Mouse (Mus musculus) neutrophil, adult 5-6 weeks (primary cell): ENCODE data around the gene Zfp958. TPM values are rescaled to one million over a fixed set of nuclear protein-coding genes. Genes with fewer than 3 reads are reported as not detected.
A peak's percentile ranks its signal among the peaks of the same experiment; 100 is the strongest.
"Not testable (repeated sequence)": the region's sequence is repeated elsewhere in the genome, so short reads cannot be mapped to it uniquely, and the experiment has no call there.

Source experiments
- ATAC-seq: fragments of 151-379, 151-347 bp; 2 replicates; pipeline ENCODE4 v1.8.0; 2017; ENCODE audit warnings: mild to moderate bottlenecking, moderate TSS enrichment; ENCODE audit not compliant: insufficient number of reproducible peaks, poor library complexity, low FRiP score, severe bottlenecking; ENCODE audit errors: extremely low read depth
- total RNA-seq: library from RNA; stranded (forward); fragments of 200-1000 nt; gene quantifications from 2 replicates; pipeline ENCODE4 v1.2.3, GENCODE M21; 2017

Zfp958 gene
- 16.3 and 16.8 TPM in 2 replicates for total RNA-seq

- peak; percentile 99 for ATAC-seq
Measured at GRCm38 (mm10) chr8:4612932-4613853, at the start of gene Zfp958. Zfp958 (plus strand) TSS chr8:4613167.

- ATAC-seq: no peak
Measured at GRCm38 (mm10) chr8:4581986-4582385, 31.0 kb upstream of the Zfp958 start.

GRCm38 (mm10) chr8:4582754-4583178, 30.2 kb upstream of the Zfp958 start:
- no peak for ATAC-seq

GRCm38 (mm10) chr8:4584660-4585059, 28.3 kb upstream of the Zfp958 start:
- no peak for ATAC-seq

DNA sequence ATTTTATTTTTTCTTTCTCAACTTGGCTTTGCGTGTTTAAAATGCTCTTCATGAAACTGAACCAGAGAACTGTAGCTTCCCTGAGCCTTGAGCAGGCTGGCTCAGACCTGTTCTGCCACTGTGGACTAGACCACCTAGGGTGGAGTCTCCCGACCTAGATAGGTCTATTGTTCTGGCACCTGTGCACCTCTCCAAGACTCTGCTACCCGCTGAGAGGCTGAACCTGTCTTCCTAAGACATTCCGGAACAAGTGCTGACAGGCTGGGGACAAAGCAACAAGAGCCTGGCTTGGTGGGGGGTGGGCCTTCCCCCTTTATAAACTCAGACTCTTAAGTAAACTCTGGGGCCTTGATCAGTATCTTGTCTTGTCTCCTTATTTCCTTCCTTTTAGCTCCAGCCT, 26.6 kb upstream of the Zfp958 start:
- no peak for ATAC-seq

DNA sequence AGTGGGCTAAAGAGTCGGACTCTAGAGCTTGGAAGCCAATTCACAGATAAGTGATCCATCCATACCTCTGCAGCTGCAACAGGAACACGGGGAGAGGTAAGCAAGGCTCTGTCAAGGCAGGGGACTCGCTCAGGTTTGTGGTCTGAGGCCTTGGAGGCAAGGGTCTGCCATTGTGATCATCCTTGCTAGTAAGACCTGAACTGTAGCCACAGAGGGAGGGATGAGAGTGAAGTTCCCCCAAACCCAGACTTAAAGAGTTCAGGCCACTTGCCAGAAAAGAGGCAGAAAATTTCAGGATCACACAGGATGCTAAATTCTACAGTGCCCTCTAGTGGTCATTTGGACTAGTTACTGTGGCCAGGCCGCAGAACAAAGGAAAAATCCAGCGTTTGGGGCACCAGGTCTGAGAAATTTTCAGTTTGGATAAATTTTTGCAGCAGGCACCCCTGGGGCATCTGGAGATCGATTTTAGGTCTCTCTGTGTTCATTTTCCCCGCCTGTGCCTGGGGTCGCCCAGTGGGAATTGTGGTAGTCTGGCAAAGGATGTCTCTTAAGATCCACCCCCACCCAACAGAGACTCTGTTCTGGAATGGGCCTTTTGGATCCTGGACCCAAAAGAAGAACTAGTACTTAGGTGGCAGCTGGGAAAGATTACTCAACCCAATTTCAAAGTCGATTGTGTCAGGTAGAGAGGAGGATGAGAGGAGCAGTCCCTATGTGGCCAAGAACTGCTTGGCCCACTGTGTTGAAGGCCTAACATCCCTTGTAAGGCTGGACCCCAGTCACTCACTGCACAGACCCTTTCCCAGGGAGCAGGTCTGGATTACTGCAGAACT, 24.6 kb upstream of the Zfp958 start:
- 0 out of 2 replicates have a peak, but pooled peaks have one; percentile 19 for ATAC-seq

DNA sequence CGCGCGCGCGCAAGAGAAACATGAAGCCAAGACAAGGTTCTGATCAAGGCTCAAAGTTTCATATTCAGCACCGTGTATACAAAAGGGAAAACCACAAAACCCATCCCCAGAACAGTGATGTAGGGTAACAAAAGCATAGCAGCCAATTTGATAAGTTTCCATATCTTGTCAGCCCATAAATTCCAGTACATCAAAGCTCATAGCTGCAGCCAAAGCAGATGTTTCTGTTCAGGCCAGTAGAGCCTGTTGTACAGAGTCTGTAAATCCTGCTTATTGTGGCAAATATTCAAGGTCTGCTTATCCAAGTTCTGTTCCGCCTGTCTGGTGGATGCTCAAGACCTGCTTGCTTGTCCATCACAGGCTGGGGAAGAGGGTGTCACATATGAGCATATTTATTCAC, 4.1 kb upstream of the Zfp958 start:
- ATAC-seq: no peak

GRCm38 (mm10) chr8:4611626-4612175, 1.3 kb upstream of the Zfp958 start:
- ATAC-seq: not testable (repeated sequence)

DNA sequence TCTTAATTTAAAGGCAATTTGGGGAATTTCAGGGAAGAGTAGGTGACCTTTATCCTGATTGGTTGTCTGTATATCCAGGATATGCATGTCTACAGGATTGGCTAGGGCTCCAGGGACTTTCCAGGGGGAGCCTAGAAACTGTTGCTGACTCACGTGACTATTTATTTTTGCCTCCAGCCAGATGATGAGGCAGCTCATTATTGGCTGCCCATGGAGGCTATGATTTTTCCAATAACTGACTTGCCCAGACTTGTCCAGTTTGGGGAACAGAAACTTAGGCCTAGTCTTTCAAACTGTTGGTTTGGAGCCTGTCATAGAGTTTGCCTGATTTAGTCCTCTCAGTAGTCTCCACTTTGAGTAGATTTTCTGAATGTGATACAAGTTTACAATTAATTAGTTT, 14.4 kb downstream of the Zfp958 start:
- no peak for ATAC-seq

DNA sequence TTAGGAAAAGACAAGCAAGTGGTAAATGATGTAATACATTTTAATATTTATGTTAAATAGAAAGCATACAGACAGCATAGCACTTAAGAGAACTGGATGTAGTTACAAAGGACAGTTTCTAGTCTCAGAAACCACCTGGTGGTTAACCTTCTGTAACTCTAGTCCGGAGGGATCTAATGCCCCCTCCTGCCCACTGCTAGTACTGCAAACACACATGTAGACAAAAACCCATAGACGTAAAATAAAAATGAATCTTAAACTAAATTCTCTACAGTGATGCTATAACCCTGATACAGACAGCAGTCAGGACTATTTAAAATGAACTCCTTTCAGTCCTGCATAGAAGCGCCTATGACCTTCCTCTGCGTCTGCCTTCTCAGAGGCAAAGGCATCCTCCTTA, 24.1 kb downstream of the Zfp958 start:
- ATAC-seq: no peak

- 0 out of 2 replicates have a peak, but pooled peaks have one; percentile 41 for ATAC-seq
Measured at GRCm38 (mm10) chr8:4642974-4643373, 30.0 kb downstream of the Zfp958 start.

DNA sequence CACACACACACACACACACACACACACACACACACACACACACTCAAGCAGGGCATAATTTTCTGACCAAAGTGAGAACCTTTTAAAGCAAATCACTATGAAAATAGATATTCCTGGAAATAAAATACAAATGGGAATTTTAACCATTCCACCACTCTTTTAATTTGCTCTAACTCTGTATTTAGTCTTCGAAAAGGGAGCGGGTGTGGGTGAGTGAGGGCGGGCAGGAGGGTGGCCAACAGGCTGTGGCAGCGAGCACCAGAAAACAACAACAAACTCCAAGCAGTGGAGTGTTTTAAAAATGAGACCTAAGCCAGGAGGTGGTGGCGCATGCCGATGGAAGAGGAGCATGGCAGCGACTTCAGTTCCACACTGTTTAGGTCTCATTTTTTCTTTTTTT, 43.6 kb downstream of the Zfp958 start:
- ATAC-seq: no peak

GRCm38 (mm10) chr8:4675191-4676003, 62.4 kb downstream of the Zfp958 start:
- no peak for ATAC-seq

- ATAC-seq: no peak
Measured at GRCm38 (mm10) chr8:4676586-4676985, 63.6 kb downstream of the Zfp958 start.

DNA sequence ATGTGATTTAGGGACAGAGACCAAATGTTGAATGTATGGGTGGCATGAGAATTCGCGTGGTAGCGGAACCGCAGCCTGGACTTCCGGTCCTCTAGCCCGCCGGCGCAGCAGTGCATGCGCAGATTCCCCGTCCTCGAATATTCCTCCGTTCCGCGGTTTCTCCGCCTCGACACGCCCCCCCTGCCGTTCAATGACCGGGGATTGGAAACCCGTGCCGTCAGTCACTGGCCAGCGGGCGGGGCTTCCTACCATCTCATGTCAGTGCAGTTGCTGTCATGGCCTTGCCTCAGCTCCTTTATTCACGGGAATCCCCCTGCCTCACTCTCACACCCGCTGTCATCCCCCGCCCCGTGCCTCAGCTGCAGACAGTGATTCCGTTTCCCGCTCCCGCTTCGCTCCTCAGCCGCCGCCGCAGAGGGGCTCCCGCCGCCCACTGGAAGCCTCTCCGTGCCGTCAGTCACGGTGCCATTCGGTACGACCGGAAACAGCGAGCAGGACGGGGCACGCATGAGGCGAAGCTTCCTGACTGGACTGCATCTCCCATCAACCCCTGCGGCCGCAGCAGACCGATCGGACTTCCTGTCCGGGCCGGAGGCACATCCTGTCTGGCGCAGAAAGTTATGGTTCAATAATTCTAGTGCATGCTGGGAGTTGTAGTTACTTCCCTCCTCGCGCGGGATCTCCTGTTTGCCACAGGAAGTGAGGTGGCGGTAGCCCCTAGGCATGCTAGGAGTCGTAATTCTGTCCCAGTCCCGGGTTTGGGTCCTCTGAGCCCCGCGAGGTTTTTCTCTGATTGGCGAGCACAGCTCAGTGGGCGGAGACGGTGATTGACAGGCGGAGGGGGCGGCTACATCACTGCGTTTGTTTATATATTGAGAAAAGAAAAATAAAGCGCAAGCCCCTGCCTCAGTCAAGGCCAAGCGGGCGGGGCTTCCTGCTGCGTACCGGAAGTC, 64.6 kb downstream of the Zfp958 start:
- peak; percentile 78 for ATAC-seq

- ATAC-seq: peak; percentile 65
Measured at GRCm38 (mm10) chr8:4678218-4678907, 65.4 kb downstream of the Zfp958 start.

DNA sequence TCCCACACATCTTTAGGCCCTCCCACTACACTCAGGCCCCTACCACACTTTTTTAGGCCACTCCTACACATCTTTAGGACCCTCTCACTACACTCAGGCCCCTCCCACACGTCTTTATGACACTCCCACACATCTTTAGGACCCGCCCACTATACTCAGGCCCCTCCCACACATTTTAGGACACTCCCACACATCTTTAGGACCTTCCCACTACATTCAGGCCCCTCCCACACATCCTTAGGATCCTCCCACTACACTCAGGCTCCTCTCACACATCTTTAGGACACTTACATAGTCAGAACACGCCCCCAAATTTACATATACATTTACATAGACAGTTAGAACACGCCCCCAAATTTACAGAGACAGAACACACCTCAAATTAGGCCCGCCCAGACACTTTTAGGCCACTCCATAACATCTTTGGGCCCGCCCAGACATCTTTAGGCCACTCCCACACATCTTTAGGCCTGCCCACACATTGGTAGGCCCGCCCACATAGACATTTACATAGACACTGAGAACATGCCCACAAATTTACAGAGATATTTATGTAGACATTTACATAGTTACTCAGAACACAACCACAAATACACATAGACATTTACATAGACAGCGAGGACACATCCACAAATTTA, 66.1 kb downstream of the Zfp958 start:
- no peak for ATAC-seq
